Mouse (Mus musculus) MEL (cell line): ENCODE measurements around the gene Ciz1.

Experiments used
- CHD2 ChIP-seq: IDR thresholded peaks from 2 replicates; pipeline ENCODE4 v1.6.1; 2011; ENCODE audit warnings: low read length, improper control_type of control experiment
- CTCF ChIP-seq, 3 experiments: IDR thresholded peaks in 2 of 3; conservative IDR thresholded peaks in 1 of 3; 2 replicates each; pipeline ENCODE4 v1.5.1; 2011 to 2012; ENCODE audit warnings: low read length in 3 of 3, low read depth in 2 of 3, mild to moderate bottlenecking in 2 of 3, improper control_type of control experiment in 1 of 3, inconsistent platforms in 1 of 3, mixed read lengths in 1 of 3, moderate library complexity in 1 of 3; ENCODE audit not compliant: control insufficient read depth in 1 of 3, insufficient read depth in 1 of 3, poor library complexity in 1 of 3, severe bottlenecking in 1 of 3
- E2F4 ChIP-seq: IDR thresholded peaks from 2 replicates; pipeline ENCODE4 v1.6.1; 2011; ENCODE audit warnings: low read depth, low read length, improper control_type of control experiment, borderline replicate concordance
- EP300 ChIP-seq, 2 experiments: IDR thresholded peaks; 2 replicates each; pipeline ENCODE4 v1.6.1; 2011; ENCODE audit warnings: improper control_type of control experiment in 2 of 2, low read length in 2 of 2, low read depth in 1 of 2, mild to moderate bottlenecking in 1 of 2
- ETS1 ChIP-seq: IDR thresholded peaks from 2 replicates; pipeline ENCODE4 v1.6.1; 2012; ENCODE audit warnings: low read depth, mild to moderate bottlenecking, inconsistent platforms, low read length, improper control_type of control experiment, moderate library complexity
- GATA1 ChIP-seq: IDR thresholded peaks from 2 replicates; pipeline ENCODE4 v1.6.1; 2011; ENCODE audit warnings: low read depth, low read length, improper control_type of control experiment
- MAFK ChIP-seq: IDR thresholded peaks from 2 replicates; pipeline ENCODE4 v1.6.1; 2011; ENCODE audit warnings: low read depth, mild to moderate bottlenecking, low read length, improper control_type of control experiment, borderline replicate concordance
- NELFE ChIP-seq: IDR thresholded peaks from 2 replicates; pipeline ENCODE4 v1.6.1; 2011; ENCODE audit warnings: low read depth, low read length, improper control_type of control experiment
- POLR2A ChIP-seq, 2 experiments: IDR thresholded peaks; 2 replicates each; pipeline ENCODE4 v1.6.1; 2011 to 2012; ENCODE audit warnings: low read length in 2 of 2, mild to moderate bottlenecking in 2 of 2, control low read depth in 1 of 2, improper control_type of control experiment in 1 of 2, low read depth in 1 of 2, moderate library complexity in 1 of 2; ENCODE audit not compliant: control insufficient read depth in 1 of 2, insufficient read depth in 1 of 2, poor library complexity in 1 of 2
- RAD21 ChIP-seq: IDR thresholded peaks from 2 replicates; pipeline ENCODE4 v1.6.1; 2011; ENCODE audit warnings: mild to moderate bottlenecking, low read depth, low read length, improper control_type of control experiment
- SMC3 ChIP-seq: IDR thresholded peaks from 2 replicates; pipeline ENCODE4 v1.6.1; 2011; ENCODE audit warnings: low read depth, low read length, improper control_type of control experiment
- ZC3H11A ChIP-seq: IDR thresholded peaks from 2 replicates; pipeline ENCODE4 v1.6.1; 2012; ENCODE audit warnings: low read depth, mild to moderate bottlenecking, inconsistent platforms, low read length, improper control_type of control experiment

DNA sequence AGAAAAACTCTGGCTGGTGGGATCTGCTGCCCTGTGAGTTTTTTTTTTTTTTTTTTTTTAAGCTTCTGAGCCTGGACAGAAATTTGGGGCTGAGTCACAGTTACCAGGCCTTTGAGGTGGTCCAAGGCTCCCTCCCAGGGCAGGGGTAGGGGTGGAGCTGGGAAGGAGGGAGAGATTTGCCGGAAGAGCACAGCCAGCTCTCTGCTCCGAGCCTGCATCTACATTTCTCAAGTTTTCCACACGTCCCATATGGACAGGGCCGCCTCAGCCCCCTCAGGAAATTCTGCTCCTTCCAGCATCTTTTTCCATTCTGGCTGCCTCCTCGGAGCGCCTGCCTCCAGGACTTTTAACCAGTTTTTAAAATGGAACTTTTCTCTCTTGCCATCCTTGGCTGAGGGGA, 22.6 kb upstream of the Ciz1 start:
- TF ChIP-seq CTCF (IDR thresholded peaks at IDR 0.05 in 2 of 3, conservative IDR thresholded peaks at IDR 0.05 in 1 of 3; ENCODE audit: control insufficient read depth in 1 of 3, insufficient read depth in 1 of 3, low read depth in 2 of 3, low read length in 3 of 3, poor library complexity in 1 of 3, severe bottlenecking in 1 of 3) (no peak), EP300 (IDR thresholded peaks at IDR 0.05; ENCODE audit: low read depth in 1 of 2, low read length in 2 of 2) (no peak), ZC3H11A (no peak), NELFE (no peak), GATA1 (no peak), ETS1 (no peak), MAFK (no peak), SMC3 (no peak), RAD21 (no peak), POLR2A (IDR thresholded peaks at IDR 0.05; ENCODE audit: control insufficient read depth in 1 of 2, insufficient read depth in 1 of 2, low read depth in 1 of 2, low read length in 2 of 2, poor library complexity in 1 of 2) (no peak), CHD2 (no peak), E2F4 (no peak)
